Mouse (Mus musculus) layer of hippocampus, postnatal 25 days (tissue): Measurements from ENCODE around the gene Slc17a4. TPM values are rescaled to one million over a fixed set of nuclear protein-coding genes. Genes with fewer than 3 reads are reported as not detected.

Experiments
- microRNA-seq, 2 experiments: library from miRNA; unstranded; fragments of <30 nt; microRNA quantifications; one replicate each; pipeline ENCODE4 v1.2.0; 2021
- total RNA-seq, 2 experiments: library from RNA; stranded (reverse); gene quantifications; 2 replicates each; pipeline ENCODE4 v1.2.3; 2021

The Slc17a4 gene
- total RNA-seq, 2 experiments from 2014 or later, result not detected

Small RNAs within 50 kb of the gene (microRNA-seq; reads per million reads assigned to microRNA genes)
- gene Gm44344, result 0 reads per million in 2 experiments

Other genes starting within 250 kb of the Slc17a4 start
- 1 to 10 TPM; 3.1 to 3.3 TPM for gene Hist1h2ac, start 231.1 kb downstream of the Slc17a4 start, total RNA-seq
- 10 to 100 TPM; 50.7 to 51.1 TPM for gene Hist1h2bc, start 230.8 kb downstream of the Slc17a4 start, total RNA-seq
- gene Hist1h1t, start 219.2 kb downstream of the Slc17a4 start, total RNA-seq, result not detected
- 100 to 1,000 TPM in 1 of 2 experiments, 10 to 100 TPM in 1; 92.2 to 102 TPM for gene Hist1h4c, start 216.6 kb downstream of the Slc17a4 start, total RNA-seq
- gene Hfe, start 204.2 kb downstream of the Slc17a4 start, total RNA-seq, result 1 to 10 TPM; 3.5 to 3.6 TPM
- 10 to 100 TPM; 53.2 to 69.4 TPM for gene Hist1h1c, start 176.2 kb downstream of the Slc17a4 start, total RNA-seq
- gene Hist1h3c, start 169.4 kb downstream of the Slc17a4 start, total RNA-seq, result 1 to 10 TPM; 4.6 to 6.0 TPM
- gene Hist1h2bb, start 168.3 kb downstream of the Slc17a4 start, total RNA-seq, result 10 to 100 TPM; 20.1 to 33.5 TPM
- gene Hist1h2ab, start 163.9 kb downstream of the Slc17a4 start, total RNA-seq, result 10 to 100 TPM; 24.8 to 42.0 TPM
- gene Hist1h3b, start 162.7 kb downstream of the Slc17a4 start, total RNA-seq, result 10 to 100 TPM; 12.3 to 22.8 TPM
- gene Hist1h4b, start 158.0 kb downstream of the Slc17a4 start, total RNA-seq, result 10 to 100 TPM; 71.8 to 80.9 TPM
- 10 to 100 TPM; 42.9 to 58.9 TPM for gene Hist1h4a, start 153.8 kb downstream of the Slc17a4 start, total RNA-seq
- gene Hist1h3a, start 152.6 kb downstream of the Slc17a4 start, total RNA-seq, result 10 to 100 TPM; 30.8 to 53.8 TPM
- 10 to 100 TPM; 15.6 to 24.5 TPM for gene Hist1h1a, start 151.3 kb downstream of the Slc17a4 start, total RNA-seq
- gene Trim38, start 145.1 kb downstream of the Slc17a4 start, total RNA-seq, result not detected
- under 1 TPM in 1 of 2 experiments, not detected in 1; 0.12 TPM for gene Slc17a2, start 108.0 kb downstream of the Slc17a4 start, total RNA-seq
- not detected for gene Slc17a3, start 75.6 kb downstream of the Slc17a4 start, total RNA-seq
- not detected for gene Slc17a1, start 47.3 kb downstream of the Slc17a4 start, total RNA-seq
- gene Hist1h2ba, start 19.1 kb upstream of the Slc17a4 start, total RNA-seq, result not detected
- gene Hist1h2aa, start 19.5 kb upstream of the Slc17a4 start, total RNA-seq, result not detected
- 1 to 10 TPM; 1.0 to 2.2 TPM for gene Scgn, start 76.2 kb upstream of the Slc17a4 start, total RNA-seq